Mouse (Mus musculus): ENCODE measurements around the gene Kalrn. TPM values are rescaled to one million over a fixed set of nuclear protein-coding genes. Genes with fewer than 3 reads are reported as not detected.

The Kalrn gene
- total RNA-seq (2023; ENCODE audit: inconsistent age): 3.7 to 5.5 TPM (median 4.8 TPM) in 4 replicates

GRCm38 (mm10) chr16:34573151-34573802 is at the start of gene Kalrn:
Gene Kalrn (minus strand): TSS chr16:34573532.

GRCm38 (mm10) chr16:33966538-33967282 is 606.6 kb downstream of the Kalrn start, which contains the start of gene Umps:
Gene Umps (minus strand): TSS chr16:33967038.

Other genes starting within 250 kb of the Kalrn start
- not detected in 4 replicates for gene Ropn1, start 76.4 kb upstream of the Kalrn start, total RNA-seq (2023; ENCODE audit: inconsistent age)
- 2.6 to 4.2 TPM (median 3.6 TPM) in 4 replicates for gene Ccdc14, start 117.1 kb upstream of the Kalrn start, total RNA-seq (2023; ENCODE audit: inconsistent age)
- gene Mylk, start 171.7 kb upstream of the Kalrn start, total RNA-seq (2023; ENCODE audit: inconsistent age): 0.21 to 1.1 TPM (median 0.42 TPM) in 4 replicates

Data from B cell, adult (primary cell).